Mouse (Mus musculus) heart, adult 10 weeks (tissue): ENCODE measurements around the gene Ankle1. TPM values are rescaled to one million over a fixed set of nuclear protein-coding genes. Genes with fewer than 3 reads are reported as not detected.

Experiments
- polyA plus RNA-seq: library from polyadenylated mRNA; stranded (reverse); fragments of 350-450 nt; fragmentation: Illumina TruSeq; extraction: RNeasy Lipid Tissue Mini Kit (QIAGEN cat#74804); gene quantifications from one replicate; pipeline ENCODE4 v1.2.3, GENCODE M21; 2014; ENCODE audit warnings: low read depth, low replicate concordance

Ankle1 gene
- not detected for polyA plus RNA-seq

GRCm38 (mm10) chr8:71405401-71406098, at the start of gene Ankle1:
Gene Ankle1 (plus strand): TSS chr8:71406010.

GRCm38 (mm10) chr8:71366771-71367528, 38.9 kb upstream of the Ankle1 start, which contains the start of gene Use1:
Gene Use1 (plus strand): TSS chr8:71366848.

GRCm38 (mm10) chr8:71371236-71371848, 34.5 kb upstream of the Ankle1 start, which contains the start of gene Ocel1:
Gene Ocel1 (plus strand): TSS chr8:71371298.

GRCm38 (mm10) chr8:71381421-71381970, 24.3 kb upstream of the Ankle1 start, which contains the start of gene Nr2f6:
Gene Nr2f6 (minus strand): TSS chr8:71381960.

GRCm38 (mm10) chr8:71395629-71396028, 10.2 kb upstream of the Ankle1 start, which contains the start of gene Ushbp1:
Gene Ushbp1 (minus strand): TSS chr8:71395802.

GRCm38 (mm10) chr8:71396639-71397305, 9.0 kb upstream of the Ankle1 start, which contains the start of gene Babam1:
Gene Babam1 (plus strand): TSS chr8:71396861.

Other genes with a start within 250 kb of the Ankle1 start
- gene Myo9b, start 133.3 kb upstream of the Ankle1 start, polyA plus RNA-seq: 24.4 TPM
- gene Haus8, start 133.1 kb upstream of the Ankle1 start, polyA plus RNA-seq: 27.6 TPM
- gene Use1, start 39.2 kb upstream of the Ankle1 start, polyA plus RNA-seq: 174 TPM
- 9.2 TPM for gene Ocel1, start 34.7 kb upstream of the Ankle1 start, polyA plus RNA-seq
- 35.0 TPM for gene Nr2f6, start 24.1 kb upstream of the Ankle1 start, polyA plus RNA-seq
- 54.2 TPM for gene Ushbp1, start 10.2 kb upstream of the Ankle1 start, polyA plus RNA-seq
- 74.7 TPM for gene Babam1, start 9.1 kb upstream of the Ankle1 start, polyA plus RNA-seq
- 21.8 TPM for gene Abhd8, start 57.6 kb downstream of the Ankle1 start, polyA plus RNA-seq
- gene Mrpl34, start 58.9 kb downstream of the Ankle1 start, polyA plus RNA-seq: 132 TPM
- gene Dda1, start 63.2 kb downstream of the Ankle1 start, polyA plus RNA-seq: 38.0 TPM
- gene Ano8, start 80.0 kb downstream of the Ankle1 start, polyA plus RNA-seq: 12.2 TPM
- 20.3 TPM for gene Gtpbp3, start 82.1 kb downstream of the Ankle1 start, polyA plus RNA-seq
- 17.7 TPM for gene Plvap, start 105.7 kb downstream of the Ankle1 start, polyA plus RNA-seq
- gene Ccdc194, start 119.7 kb downstream of the Ankle1 start, polyA plus RNA-seq: not detected
- gene Bst2, start 131.4 kb downstream of the Ankle1 start, polyA plus RNA-seq: 48.9 TPM
- gene Mvb12a, start 136.9 kb downstream of the Ankle1 start, polyA plus RNA-seq: 36.1 TPM
- not detected for gene Tmem221, start 152.9 kb downstream of the Ankle1 start, polyA plus RNA-seq
- gene Nxnl1, start 160.6 kb downstream of the Ankle1 start, polyA plus RNA-seq: not detected
- 190 TPM for gene Slc27a1, start 162.9 kb downstream of the Ankle1 start, polyA plus RNA-seq
- gene Pgls, start 186.2 kb downstream of the Ankle1 start, polyA plus RNA-seq: 63.1 TPM
- gene Fam129c, start 191.6 kb downstream of the Ankle1 start, polyA plus RNA-seq: 1.8 TPM
- 40.4 TPM for gene Colgalt1, start 205.0 kb downstream of the Ankle1 start, polyA plus RNA-seq